Mouse (Mus musculus) Patski (cell line): ENCODE measurements at regions not wholly inside any gene's neighbourhood (a gene's known extent, or its start where the extent isn't known, plus 50 kb on each side); places are given as distances from the start of the nearest gene placed in this dataset.

Experiments
- ATAC-seq: fragments of 100-300 bp; one replicate; pipeline ENCODE4 v1.8.0; 2021
- CTCF ChIA-PET: fragments of 350-600 bp; sonication (Branson Sonifier 250); formaldehyde crosslinking; loops from one replicate; lab custom pipeline; 2022; ENCODE audit warnings: inconsistent platforms; lab: Charles Lee
- POLR2A ChIA-PET: fragments of 350-600 bp; sonication (Branson Sonifier 250); formaldehyde crosslinking; loops from one replicate; lab custom pipeline; 2022; ENCODE audit warnings: antibody characterized with exemption, inconsistent platforms; lab: Charles Lee
- DNase-seq: peaks from one replicate; pipeline ENCODE4 v3.0.0-alpha.2; 2011; ENCODE audit warnings: low read depth, low spot score
- H3K27me3 ChIP-seq: fragments of 371-371 bp; one replicate; pipeline ENCODE4 v1.5.1; 2021
- CTCF ChIP-seq: fragments of 100-300 bp; IDR thresholded peaks from one replicate; pipeline ENCODE4 v1.5.1; 2021
- in situ Hi-C: fragments of 300-500 bp; cut with MboI; formaldehyde crosslinking; loops from 3 replicates; pipeline ENCODE4 v1.11.1; 2018; ENCODE audit warnings: low pct_unique_long_range_greater_than_20kb, mixed read lengths

DNA sequence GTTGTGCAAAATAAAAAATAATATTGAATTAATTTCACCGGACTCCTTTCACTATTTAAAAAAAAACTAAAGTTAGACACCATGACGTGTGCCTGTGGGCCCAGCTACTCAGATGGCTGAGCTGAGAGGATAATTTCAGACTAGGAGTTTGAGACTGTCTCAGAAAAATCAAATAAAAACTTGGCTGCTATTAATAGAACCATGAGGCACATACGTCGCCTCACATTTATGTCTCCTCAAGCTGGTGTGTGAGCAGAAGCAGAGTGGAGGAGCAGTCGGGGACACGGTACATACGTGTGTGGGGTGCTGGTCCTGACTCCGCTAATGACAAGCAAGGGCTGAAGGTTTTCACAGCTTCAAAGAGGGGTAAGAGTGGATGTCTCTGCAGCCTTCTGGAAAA, 52.8 kb upstream of the Dmrtb1 start:
- POLR2A ChIA-PET: no interaction called here
- in situ Hi-C loops: loop anchor here (5.0 kb wide), 1 partner anchor 105 kb away; no protein-coding TSS in a partner anchor
- DNase-seq (no peak), ATAC-seq (no peak)
- no peak for TF ChIP-seq CTCF
- CTCF ChIA-PET: interaction anchor here (0.9 to 2.1 kb wide), 8 partner anchors 11 to 463 kb away, joined by 3 to 16 read pairs (median 6); no protein-coding TSS in a partner anchor
- no peaks in the 10 kb centered on the region for H3K27me3 ChIP-seq

DNA sequence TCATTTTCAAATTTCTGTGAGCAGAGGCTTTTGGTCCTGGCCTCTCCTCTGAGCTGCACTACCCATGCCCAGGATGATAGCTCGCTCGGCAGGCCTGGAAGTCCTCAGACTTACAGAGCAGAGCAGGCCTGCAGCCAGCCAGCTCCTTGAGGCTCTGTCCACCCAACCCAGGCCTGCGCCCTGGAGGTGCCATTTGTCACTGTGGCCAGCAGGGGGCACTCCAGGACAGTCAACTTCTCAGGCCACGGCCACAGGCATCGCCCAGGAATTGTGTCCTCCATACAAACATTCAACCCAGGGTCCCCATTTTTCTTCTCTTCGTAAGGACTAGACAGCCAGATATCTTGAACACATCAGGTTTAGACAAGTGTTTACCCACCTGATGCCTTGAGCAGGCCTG, 53.9 kb upstream of the Dmrtb1 start:
- in situ Hi-C loops: loop anchor here (5.0 kb wide), 1 partner anchor 104 kb away; no protein-coding TSS in a partner anchor
- peak; percentile 65 for ATAC-seq
- POLR2A ChIA-PET: no interaction called here
- TF ChIP-seq CTCF: peak; percentile 96
- no peaks in the 10 kb centered on the region for H3K27me3 ChIP-seq
- CTCF ChIA-PET: interaction anchor here (0.6 to 2.1 kb wide), 15 partner anchors 10 to 462 kb away, joined by 3 to 16 read pairs (median 3); no protein-coding TSS in a partner anchor
- DNase-seq: no peak

DNA sequence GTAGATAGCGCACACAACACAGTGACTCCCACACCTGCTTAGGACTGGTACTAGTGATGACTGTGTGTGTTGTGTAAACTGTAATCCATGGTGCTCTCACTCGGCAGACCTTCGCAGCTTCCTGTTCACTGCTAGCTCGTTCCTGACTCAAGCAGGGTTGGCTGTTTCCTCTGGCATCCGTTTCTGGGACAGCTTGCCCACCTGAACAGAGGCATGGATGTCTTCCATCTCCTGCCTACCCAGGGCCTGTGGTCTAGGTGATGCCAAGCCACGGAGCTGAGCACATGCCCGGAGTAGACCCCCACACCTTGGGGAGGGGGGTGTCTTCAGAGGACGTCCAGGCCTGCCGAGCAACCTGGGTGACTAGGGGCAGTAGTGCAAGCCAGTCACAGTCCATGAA, 54.7 kb upstream of the Dmrtb1 start:
- no peaks in the 10 kb centered on the region for H3K27me3 ChIP-seq
- in situ Hi-C loops: loop anchor here (5.0 kb wide), 1 partner anchor 104 kb away; no protein-coding TSS in a partner anchor
- DNase-seq (no peak), ATAC-seq (no peak)
- CTCF ChIA-PET: interaction anchor here (1.3 to 2.1 kb wide), 2 partner anchors 107 to 114 kb away, joined by 4 to 16 read pairs; no protein-coding TSS in a partner anchor
- POLR2A ChIA-PET: no interaction called here
- no peak for TF ChIP-seq CTCF

DNA sequence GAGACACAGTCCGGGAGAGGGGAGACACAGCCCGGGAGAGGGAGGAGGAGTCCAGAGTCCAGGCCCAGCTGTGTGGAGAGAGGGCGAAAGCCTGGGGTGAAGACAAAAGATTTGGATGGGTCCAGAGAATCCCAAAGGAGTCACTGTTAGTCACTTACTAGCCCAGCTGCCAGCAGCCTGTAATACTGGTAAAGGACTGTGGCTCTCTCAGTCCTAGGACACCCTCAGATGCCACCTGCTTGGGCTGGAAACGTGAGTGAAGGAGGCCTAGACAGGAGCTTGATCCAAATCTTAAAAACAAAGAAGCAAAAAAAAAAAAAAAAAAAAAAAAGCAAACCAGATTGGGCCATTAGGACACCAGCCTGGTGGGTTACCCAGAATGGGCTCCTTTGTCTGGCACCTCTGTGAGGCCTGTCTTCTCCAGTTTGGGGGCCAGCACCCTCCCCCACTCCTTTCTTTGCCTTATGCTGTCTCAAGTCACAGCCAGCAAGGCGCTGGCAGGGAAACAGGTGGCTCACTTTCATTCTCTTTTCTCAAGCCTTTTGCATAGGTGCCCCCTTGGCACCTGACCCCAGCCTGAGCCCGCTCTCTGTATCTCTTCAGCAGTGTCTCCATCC, 55.9 kb upstream of the Dmrtb1 start:
- H3K27me3 ChIP-seq: no peaks in the 10 kb centered on the region
- TF ChIP-seq CTCF: no peak
- DNase-seq (no peak), ATAC-seq (no peak)
- ChIA-PET POLR2A (no interaction called here), CTCF (no interaction called here)
- in situ Hi-C loops: loop anchor here (5.0 kb wide), 1 partner anchor 102 kb away; no protein-coding TSS in a partner anchor

DNA sequence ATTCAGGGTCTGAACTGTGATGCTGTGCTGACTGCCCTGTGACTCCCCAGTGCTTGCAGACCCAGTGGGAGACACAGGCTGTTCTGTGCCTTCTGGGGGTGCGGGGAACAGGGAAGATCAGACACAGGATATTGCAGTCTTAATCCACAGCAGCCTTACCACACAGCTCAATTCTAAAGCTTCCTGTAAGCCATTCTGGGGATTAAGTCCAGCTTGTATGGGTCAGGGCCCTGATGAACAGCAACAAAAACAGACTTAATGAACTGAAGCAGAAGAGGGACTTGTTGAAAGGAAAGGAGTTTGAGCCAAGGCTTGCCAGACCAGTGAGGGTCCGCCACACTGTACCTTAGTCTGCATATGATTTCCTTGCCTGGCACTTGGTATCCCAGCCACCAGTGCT, 58.4 kb upstream of the Lrp8 start:
- DNase-seq: no peak
- no peak for TF ChIP-seq CTCF
- CTCF ChIA-PET: no interaction called here
- no peaks in the 10 kb centered on the region for H3K27me3 ChIP-seq
- in situ Hi-C loops: no loop called here
- POLR2A ChIA-PET: no interaction called here
- no peak for ATAC-seq

DNA sequence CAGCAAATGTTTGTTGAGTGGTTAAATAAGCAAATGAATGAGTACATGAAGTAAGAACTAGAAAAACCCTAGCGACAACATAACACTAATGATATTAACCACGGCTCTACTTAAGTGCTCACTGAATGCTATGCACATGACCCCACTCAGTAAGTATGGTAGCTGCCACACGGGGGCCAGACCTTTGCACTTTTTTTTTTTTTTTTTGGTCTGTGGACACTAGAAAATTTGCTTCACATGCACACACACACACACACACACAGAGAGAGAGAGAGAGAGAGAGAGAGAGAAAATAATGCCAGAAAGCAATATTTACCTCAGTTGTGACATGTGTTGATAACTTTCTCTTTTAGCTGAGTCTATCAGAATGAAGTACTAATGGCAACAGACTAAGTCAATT, 55.7 kb upstream of the Lrp8 start:
- ATAC-seq: no peak
- no peak for DNase-seq
- CTCF ChIA-PET: no interaction called here
- H3K27me3 ChIP-seq: no peaks in the 10 kb centered on the region
- in situ Hi-C loops: no loop called here
- TF ChIP-seq CTCF: no peak
- POLR2A ChIA-PET: interaction anchor here (0.6 kb wide), 1 partner anchor 90 kb away, joined by 3 read pairs; no protein-coding TSS in a partner anchor

DNA sequence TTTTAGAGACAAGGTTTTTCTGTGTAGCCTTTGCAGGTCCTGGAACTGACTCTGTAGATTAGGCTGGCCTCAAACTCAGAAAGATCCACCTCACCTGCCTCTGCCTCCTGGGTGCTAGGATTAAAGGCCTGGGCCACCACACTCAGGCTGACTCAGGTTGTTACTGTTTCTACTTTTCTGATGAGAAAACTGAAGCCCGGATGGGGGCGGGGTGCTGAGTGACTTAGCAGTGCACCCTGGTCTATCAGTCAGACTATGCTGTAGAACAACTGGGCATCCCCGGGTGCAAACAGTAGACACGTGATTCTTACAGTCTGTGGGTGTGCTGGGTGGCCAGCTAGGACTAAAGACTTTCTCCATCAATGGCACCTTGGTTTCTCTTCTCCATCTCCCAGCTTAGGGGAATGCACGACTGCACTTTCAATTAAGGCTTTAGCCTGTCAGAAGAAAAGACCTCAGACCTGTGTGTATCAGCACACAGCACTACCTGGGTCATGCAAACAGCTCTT, 55.1 kb upstream of the Lrp8 start:
- no peaks in the 10 kb centered on the region for H3K27me3 ChIP-seq
- no peak for ATAC-seq
- TF ChIP-seq CTCF: no peak
- in situ Hi-C loops: no loop called here
- DNase-seq: no peak
- POLR2A ChIA-PET: interaction anchor here (0.6 kb wide), 1 partner anchor 91 kb away, joined by 3 read pairs; no protein-coding TSS in a partner anchor
- CTCF ChIA-PET: interaction anchor here (0.8 kb wide), 1 partner anchor 10 kb away, joined by 4 read pairs; no protein-coding TSS in a partner anchor

DNA sequence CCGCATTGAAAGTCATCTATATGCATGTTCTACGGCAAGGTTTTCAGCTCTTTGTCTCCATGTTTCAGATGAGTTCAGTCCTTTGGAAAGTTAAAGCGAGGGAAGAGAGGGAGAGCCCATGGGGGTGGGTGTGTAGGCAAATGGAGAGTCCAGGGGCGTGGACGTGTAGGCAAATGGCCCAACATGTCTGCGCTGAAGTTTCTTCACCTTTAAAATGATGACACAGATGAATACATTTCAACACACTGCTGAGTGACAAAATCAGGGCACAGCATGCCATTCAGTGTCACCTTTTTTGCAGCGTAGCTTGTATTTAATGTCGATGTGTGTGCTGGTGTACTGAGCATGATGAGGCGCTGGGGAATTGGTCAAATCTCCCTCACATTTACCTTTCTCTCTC, 54.6 kb upstream of the Lrp8 start:
- ChIA-PET POLR2A (no interaction called here), CTCF (interaction anchor here (0.8 kb wide), 1 partner anchor 10 kb away, joined by 4 read pairs; no protein-coding TSS in a partner anchor)
- H3K27me3 ChIP-seq: no peaks in the 10 kb centered on the region
- no peak for TF ChIP-seq CTCF
- no peak for DNase-seq
- no peak for ATAC-seq
- in situ Hi-C loops: no loop called here

DNA sequence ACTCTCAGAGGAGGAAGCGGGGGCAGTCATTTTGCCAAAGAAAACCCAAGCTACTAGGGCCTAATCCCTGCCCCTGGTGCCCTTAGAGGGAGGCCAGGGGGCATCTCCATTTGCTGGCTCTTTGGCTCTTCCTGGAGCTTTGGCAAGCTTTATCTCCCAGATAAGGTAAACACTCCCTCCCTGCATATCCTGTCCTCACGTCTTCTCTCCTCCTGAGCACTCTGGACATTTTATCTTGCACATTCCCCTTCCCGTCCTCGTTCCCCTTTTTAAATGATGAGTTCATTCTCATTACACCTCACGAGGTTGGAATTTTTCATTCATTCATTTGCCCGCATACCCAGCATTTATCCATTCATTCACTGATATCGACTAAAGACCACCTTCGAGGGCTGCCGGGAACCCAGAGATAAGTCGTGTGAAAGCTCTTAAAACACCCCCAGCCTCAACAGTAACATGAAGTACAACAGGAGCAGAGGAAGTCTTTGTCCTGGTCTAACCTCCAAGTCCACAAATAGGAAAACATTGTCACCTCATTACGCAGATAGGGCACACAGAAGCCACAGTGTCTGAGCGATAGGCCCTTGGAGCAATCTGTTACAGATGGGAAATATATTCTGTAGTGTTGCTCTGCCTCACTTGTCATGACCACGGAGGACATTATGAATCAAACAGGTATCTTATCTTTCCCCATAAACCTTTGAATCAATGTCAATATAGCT, 54.0 kb upstream of the Lrp8 start:
- DNase-seq (no peak), ATAC-seq (no peak)
- in situ Hi-C loops: no loop called here
- ChIA-PET CTCF (interaction anchor here (0.8 kb wide), 1 partner anchor 11 kb away, joined by 4 read pairs; no protein-coding TSS in a partner anchor), POLR2A (no interaction called here)
- TF ChIP-seq CTCF: no peak
- H3K27me3 ChIP-seq: no peaks in the 10 kb centered on the region

DNA sequence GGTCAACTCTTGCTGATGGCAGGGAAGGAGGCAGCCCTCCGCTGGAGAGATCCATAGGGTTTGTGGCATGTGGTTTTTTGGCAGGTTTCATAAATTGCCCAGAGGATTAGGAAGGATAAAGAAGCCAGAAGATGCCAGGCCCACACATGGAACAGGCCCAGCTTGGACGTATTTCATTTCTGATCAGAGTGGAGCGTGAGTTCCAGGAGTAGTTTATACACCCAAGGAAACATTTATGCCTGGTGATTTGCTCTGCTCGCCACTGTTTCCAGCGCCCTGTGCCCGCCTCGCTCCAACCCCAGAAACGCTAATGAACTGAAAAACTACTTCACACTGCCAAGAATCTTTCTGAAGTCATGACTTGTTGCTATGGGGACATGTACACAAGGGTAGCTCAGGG, 53.0 kb upstream of the Lrp8 start:
- no peak for DNase-seq
- TF ChIP-seq CTCF: no peak
- POLR2A ChIA-PET: no interaction called here
- CTCF ChIA-PET: no interaction called here
- in situ Hi-C loops: no loop called here
- ATAC-seq: no peak
- no peaks in the 10 kb centered on the region for H3K27me3 ChIP-seq
